Mouse (Mus musculus) kidney, adult 11 months (tissue): ENCODE data around the gene Gmpr2.

Experiments
- DNase-seq: peaks from one replicate; pipeline ENCODE4 v3.0.0; 2022

Gmpr2 gene

GRCm38 (mm10) chr14:55671833-55672740 is at the start of gene Gmpr2, which contains the start of gene Nedd8:
Gene Gmpr2 (plus strand): TSS chr14:55671941.
Gene Nedd8 (minus strand): TSS chr14:55672124.
- peak; percentile 97 for DNase-seq

DNA sequence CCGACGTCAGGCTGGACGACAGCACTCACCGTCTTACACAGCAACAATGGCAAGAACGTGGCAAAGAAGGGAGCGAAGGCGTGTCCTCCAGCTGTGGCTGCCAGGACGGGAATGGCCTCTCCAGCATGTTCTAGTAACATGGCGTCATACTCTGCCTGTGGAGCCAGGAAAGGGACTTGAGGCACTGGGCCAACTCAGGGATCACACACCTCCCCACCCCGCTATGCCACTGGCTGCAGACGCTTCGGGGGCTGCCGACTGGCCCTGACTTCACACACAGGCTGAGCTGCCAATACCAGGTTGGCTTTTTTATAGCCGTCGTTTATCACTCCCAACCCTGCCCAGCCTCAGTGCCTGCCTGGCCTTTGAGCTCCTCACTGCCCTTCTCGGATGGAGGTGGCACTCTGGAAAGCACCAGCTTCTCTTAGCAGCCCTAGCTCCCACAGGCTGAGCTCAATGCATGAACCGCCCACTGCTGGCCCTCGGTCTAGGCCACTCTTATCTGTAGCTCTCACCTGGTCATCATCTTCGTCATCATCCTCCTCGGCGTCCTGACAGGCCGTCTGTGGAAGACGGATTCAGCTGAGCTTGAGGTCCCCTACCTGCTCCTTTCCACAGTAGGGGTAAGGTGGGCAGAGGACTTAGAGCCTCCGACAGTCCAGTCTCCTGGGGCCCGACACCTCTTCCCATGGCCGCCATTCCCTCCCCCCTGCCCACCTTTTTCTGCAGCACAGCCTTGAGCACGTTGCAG is 43.5 kb upstream of the Gmpr2 start:
- DNase-seq = no peak

GRCm38 (mm10) chr14:55629312-55629711 is 42.4 kb upstream of the Gmpr2 start:
- DNase-seq = peak; percentile 30

DNA sequence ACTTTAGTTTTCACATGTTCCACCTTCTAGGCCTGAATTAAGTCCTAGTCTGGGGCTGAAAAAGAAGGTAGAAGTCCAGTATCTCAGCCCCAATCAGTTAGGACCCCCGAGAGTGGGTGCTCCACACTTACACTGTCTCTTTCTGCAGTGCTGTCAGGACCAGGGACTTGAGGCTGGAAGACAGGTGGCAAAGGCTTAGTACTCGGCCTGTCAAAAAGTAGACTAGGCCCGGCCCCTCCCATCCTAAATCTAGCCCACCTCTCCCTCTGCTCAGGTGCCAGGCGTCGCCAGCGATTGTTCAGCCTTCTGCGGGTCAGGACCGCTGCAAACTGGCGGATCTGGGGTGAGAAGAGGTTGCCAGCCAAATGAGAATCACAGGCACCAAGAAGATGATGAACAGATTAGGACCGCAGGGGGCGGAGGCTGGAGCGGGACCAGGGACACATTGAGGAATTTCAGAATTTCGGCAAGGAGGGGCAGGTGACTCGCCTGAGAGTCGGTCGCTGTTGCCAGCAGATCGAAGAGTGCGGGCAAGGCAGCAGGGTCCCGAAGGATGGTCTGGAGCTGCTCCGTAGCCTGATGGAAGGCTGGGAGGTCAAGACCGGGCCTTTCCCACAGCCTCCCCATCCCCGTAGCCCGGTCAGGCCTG is 36.7 kb upstream of the Gmpr2 start:
- peak; percentile 25 for DNase-seq

- DNase-seq = peak; percentile 85
These were observed 36.2 kb upstream of the Gmpr2 start, which contains the start of gene Ipo4 for GRCm38 (mm10) chr14:55635523-55636007. Gene Ipo4 (minus strand): TSS chr14:55635957.

GRCm38 (mm10) chr14:55637795-55638194 is 33.9 kb upstream of the Gmpr2 start, which contains the start of gene Gm49378:
Gene Gm49378 (minus strand): TSS chr14:55637895.
- no peak for DNase-seq

DNA sequence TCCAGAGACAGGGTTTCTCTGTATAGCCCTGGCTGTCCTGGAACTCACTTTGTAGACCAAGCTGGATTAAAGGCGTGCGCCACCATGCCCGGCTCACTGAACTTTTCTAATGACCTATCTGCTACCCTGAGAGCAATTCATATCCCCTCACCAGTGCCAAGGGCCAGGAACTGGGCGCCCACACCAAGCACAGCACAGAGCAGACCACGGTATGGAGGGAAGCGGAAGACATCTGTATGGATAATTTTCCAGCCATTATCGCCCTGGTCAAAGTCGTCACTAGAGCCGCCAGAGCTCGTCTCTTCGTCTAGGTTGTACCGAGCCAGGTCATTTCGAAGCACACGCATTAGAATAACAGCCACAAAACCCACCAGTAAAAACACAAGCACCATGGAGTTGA is 30.9 kb upstream of the Gmpr2 start:
- no peak for DNase-seq

- DNase-seq = no peak
These were observed 30.4 kb upstream of the Gmpr2 start for GRCm38 (mm10) chr14:55641291-55641690.

GRCm38 (mm10) chr14:55642679-55643059 is 29.1 kb upstream of the Gmpr2 start:
- DNase-seq = no peak

GRCm38 (mm10) chr14:55643060-55643907 is 28.5 kb upstream of the Gmpr2 start, which contains the start of gene Tm9sf1:
Gene Tm9sf1 (minus strand): TSS chr14:55643806.
- DNase-seq = peak; percentile 89

GRCm38 (mm10) chr14:55644261-55644888 is 27.4 kb upstream of the Gmpr2 start:
- DNase-seq = no peak

GRCm38 (mm10) chr14:55649884-55650283 is 21.9 kb upstream of the Gmpr2 start, which contains the start of gene Tssk4:
Gene Tssk4 (plus strand): TSS chr14:55650184.
- DNase-seq = no peak

GRCm38 (mm10) chr14:55651528-55651927 is 20.2 kb upstream of the Gmpr2 start:
- DNase-seq = no peak

DNA sequence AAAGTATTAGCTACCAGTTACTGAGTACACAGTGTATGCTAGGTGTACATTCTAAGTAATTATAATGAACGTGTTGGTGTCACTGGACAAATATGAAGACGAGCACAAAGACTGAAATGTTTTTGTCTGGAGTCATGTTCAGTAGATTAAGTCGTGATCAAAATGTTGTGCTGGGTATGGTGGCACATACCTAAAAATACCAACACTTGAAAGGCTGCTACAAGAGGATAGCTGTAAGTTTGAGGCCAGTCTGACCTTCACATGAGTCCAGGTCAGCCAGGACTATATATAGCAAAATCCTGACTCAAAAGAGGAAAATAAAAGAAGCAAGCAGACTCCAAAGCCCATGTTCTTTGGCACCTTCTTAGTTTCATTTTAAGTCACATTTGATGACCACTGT is 14.8 kb upstream of the Gmpr2 start:
- DNase-seq = no peak

- peak; percentile 73 for DNase-seq
These were observed 13.7 kb upstream of the Gmpr2 start for GRCm38 (mm10) chr14:55658011-55658410.

GRCm38 (mm10) chr14:55659960-55660573 is 11.7 kb upstream of the Gmpr2 start, which contains the start of gene Mdp1:
Gene Mdp1 (minus strand): TSS chr14:55660508.
- peak; percentile 71 for DNase-seq

DNA sequence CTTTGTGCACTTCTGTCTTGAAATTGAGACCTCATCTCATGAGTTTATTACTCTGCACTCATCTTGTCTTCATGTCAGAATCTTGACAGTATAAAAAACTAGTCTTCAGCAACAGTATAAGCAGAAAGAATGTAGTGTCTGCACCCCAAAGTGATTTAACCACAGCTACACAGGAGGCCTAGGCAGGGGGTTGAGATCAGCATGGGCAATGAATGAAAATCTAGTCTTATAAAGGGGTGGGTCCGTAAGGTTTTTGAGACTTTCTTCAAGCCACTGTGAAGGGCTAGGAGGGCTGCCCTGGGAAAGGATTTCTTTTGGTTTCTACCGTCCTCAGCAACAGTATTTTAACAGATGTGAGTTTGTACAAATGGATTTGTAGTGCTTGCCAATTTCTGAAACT is 11.1 kb upstream of the Gmpr2 start:
- no peak for DNase-seq

DNA sequence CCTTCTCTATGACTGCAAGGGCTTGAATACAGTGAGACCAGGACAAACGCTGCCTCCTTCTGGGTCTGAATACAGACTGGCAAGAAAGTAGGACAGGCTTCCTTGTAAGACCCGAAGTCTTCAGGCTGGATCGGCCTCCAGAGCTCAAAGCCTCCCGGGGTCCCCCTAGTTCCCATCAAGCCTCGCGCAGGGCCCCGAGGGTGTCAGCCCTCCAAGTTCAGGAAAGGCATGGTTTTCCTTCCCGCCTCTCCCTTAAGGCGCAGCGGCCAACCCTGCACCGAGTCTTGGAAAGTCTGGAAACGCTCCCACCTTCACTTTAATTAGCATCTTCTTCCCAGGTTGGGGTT is 282 bp upstream of the Gmpr2 start:
- DNase-seq = no peak

DNA sequence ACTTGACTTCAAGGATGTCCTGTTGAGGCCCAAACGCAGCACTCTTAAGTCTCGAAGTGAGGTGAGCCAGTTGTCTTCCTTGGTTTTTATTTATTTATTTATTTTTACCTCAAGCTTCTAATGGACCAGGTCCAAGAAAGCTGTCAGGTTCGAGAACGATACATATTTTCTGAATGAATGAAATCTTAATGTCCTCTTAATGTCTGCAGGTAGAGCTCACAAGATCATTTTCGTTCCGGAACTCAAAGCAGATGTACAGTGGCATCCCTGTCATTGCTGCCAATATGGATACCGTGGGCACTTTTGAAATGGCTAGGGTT is 960 bp downstream of the Gmpr2 start:
- DNase-seq = no peak

GRCm38 (mm10) chr14:55677615-55678014 is 5.9 kb downstream of the Gmpr2 start:
- DNase-seq = no peak
